Mouse (Mus musculus) embryonic facial prominence, embryonic 15.5 days (tissue): ENCODE results near the gene Insrr. TPM values are rescaled to one million over a fixed set of nuclear protein-coding genes. Genes with fewer than 3 reads are reported as not detected.
"Not testable (repeated sequence)": the region's sequence is repeated elsewhere in the genome, so short reads cannot be mapped to it uniquely, and the experiment has no call there.

Source experiments
- ATAC-seq: fragments of 200-750 bp; cut with Nextera tagmentation; 2 replicates; pipeline ENCODE4 v1.8.0; 2017; ENCODE audit warnings: low read depth, moderate TSS enrichment; ENCODE audit not compliant: insufficient number of reproducible peaks, low FRiP score, low TSS enrichment
- H3K27ac ChIP-seq: fragments of 300-500 bp; sonication (generic); replicated peaks from 2 replicates; pipeline ENCODE4 v1.5.1; 2015; ENCODE audit warnings: mild to moderate bottlenecking, inconsistent platforms
- H3K27me3 ChIP-seq: fragments of 300-500 bp; sonication (generic); 2 replicates; pipeline ENCODE4 v1.6.1; 2015; ENCODE audit warnings: inconsistent platforms
- H3K36me3 ChIP-seq: fragments of 300-500 bp; sonication (generic); 2 replicates; pipeline ENCODE4 v1.6.1; 2015; ENCODE audit warnings: mild to moderate bottlenecking, inconsistent platforms
- H3K4me1 ChIP-seq: fragments of 300-500 bp; sonication (generic); 2 replicates; pipeline ENCODE4 v1.6.1; 2015; ENCODE audit warnings: inconsistent platforms
- H3K4me2 ChIP-seq: fragments of 300-500 bp; sonication (generic); replicated peaks from 2 replicates; pipeline ENCODE4 v1.6.1; 2015; ENCODE audit warnings: mild to moderate bottlenecking, inconsistent platforms
- H3K4me3 ChIP-seq: fragments of 300-500 bp; sonication (generic); replicated peaks from 2 replicates; pipeline ENCODE4 v1.5.1; 2015; ENCODE audit warnings: mild to moderate bottlenecking, inconsistent platforms
- H3K9ac ChIP-seq: fragments of 300-500 bp; sonication (generic); 2 replicates; pipeline ENCODE4 v1.6.1; 2015; ENCODE audit warnings: inconsistent platforms
- H3K9me3 ChIP-seq: fragments of 300-500 bp; sonication (generic); replicated peaks from 2 replicates; pipeline ENCODE4 v1.6.1; 2016; ENCODE audit warnings: inconsistent platforms
- WGBS: fragments of 180-500 bp; shearing (Covaris S2); methylation state at CpG from one replicate; pipeline ENCODE4 v1.1.7; 2015; 5-methylcytosine and 5-hydroxymethylcytosine counted together
- polyA plus RNA-seq: library from polyadenylated mRNA; unstranded; fragments of >200 nt; fragmentation: Nextera tagmentation; extraction: Ambion mirVana; gene quantifications from 2 replicates; pipeline ENCODE4 v1.2.1, GENCODE M21; 2015

Gene Insrr
- polyA plus RNA-seq, 1 experiment from 2014 or later, result 0.47 TPM

GRCm38 (mm10) chr3:87857666-87858065, 60.9 kb downstream of the Insrr start:
- ATAC-seq, result no peak
- H3K4me1 ChIP-seq, result 0 out of 2 replicates have a peak, but pooled peaks cover 8% of the 10 kb centered on the region

GRCm38 (mm10) chr3:87859813-87860212, 63.1 kb downstream of the Insrr start:
- Histone ChIP-seq H3K36me3 (peaks cover 76% of the 10 kb centered on the region), H3K4me3 (no peak overlapping the region)

More at GRCm38 (mm10) chr3:87857666-87858065, 60.9 kb downstream of the Insrr start:
- Histone ChIP-seq H3K9ac (no peak overlapping the region), H3K27ac (no peak overlapping the region), H3K9me3 (no peaks in the 10 kb centered on the region), H3K36me3 (peaks cover 60% of the 10 kb centered on the region), H3K27me3 (no peaks in the 10 kb centered on the region), H3K4me2 (no peak overlapping the region), H3K4me3 (no peak overlapping the region)
- 56% methylated on average over 8 of the region's 8 CpGs for WGBS

GRCm38 (mm10) chr3:87864111-87864510, 67.4 kb downstream of the Insrr start:
- whole genome bisulfite sequencing, result 91% methylated on average over 4 of the region's 4 CpGs
- H3K4me2 ChIP-seq, H3K9ac ChIP-seq, H3K27ac ChIP-seq, H3K4me1 ChIP-seq, H3K27me3 ChIP-seq, ATAC-seq, H3K9me3 ChIP-seq, H3K4me3 ChIP-seq: not testable (repeated sequence)
- H3K36me3 ChIP-seq, result peaks cover 84% of the 10 kb centered on the region

More at GRCm38 (mm10) chr3:87859813-87860212, 63.1 kb downstream of the Insrr start:
- Histone ChIP-seq H3K4me2 (no peak overlapping the region), H3K27me3 (no peaks in the 10 kb centered on the region), H3K9me3 (no peaks in the 10 kb centered on the region), H3K4me1 (0 out of 2 replicates have a peak, but pooled peaks cover 5% of the 10 kb centered on the region), H3K27ac (no peak overlapping the region), H3K9ac (no peak overlapping the region)
- 22% methylated on average over 3 of the region's 3 CpGs for WGBS
- ATAC-seq, result no peak

Other genes starting within 250 kb of the Insrr start
- gene Arhgef11, start 179.4 kb upstream of the Insrr start, polyA plus RNA-seq, result 16.4 and 18.3 TPM in 2 replicates
- 3.3 and 5.4 TPM in 2 replicates for gene Lrrc71, start 48.3 kb upstream of the Insrr start, polyA plus RNA-seq
- 4.2 and 4.9 TPM in 2 replicates for gene Ntrk1, start 1.8 kb upstream of the Insrr start, polyA plus RNA-seq
- gene Pear1, start 27.4 kb downstream of the Insrr start, polyA plus RNA-seq, result 24.4 and 27.4 TPM in 2 replicates
- gene Sh2d2a, start 49.8 kb downstream of the Insrr start, polyA plus RNA-seq, result 0.07 and 0.12 TPM in 2 replicates
- gene Prcc, start 88.7 kb downstream of the Insrr start, polyA plus RNA-seq, result 16.4 and 16.5 TPM in 2 replicates
- gene Hdgf, start 109.4 kb downstream of the Insrr start, polyA plus RNA-seq, result 240 and 246 TPM in 2 replicates
- 75.4 and 78.9 TPM in 2 replicates for gene Mrpl24, start 122.6 kb downstream of the Insrr start, polyA plus RNA-seq
- gene Isg20l2, start 133.4 kb downstream of the Insrr start, polyA plus RNA-seq, result 54.5 and 56.2 TPM in 2 replicates
- 19.8 and 22.4 TPM in 2 replicates for gene Rrnad1, start 133.8 kb downstream of the Insrr start, polyA plus RNA-seq
- 200 and 206 TPM in 2 replicates for gene Crabp2, start 151.7 kb downstream of the Insrr start, polyA plus RNA-seq
- 41.9 and 57.3 TPM in 2 replicates for gene Nes, start 174.1 kb downstream of the Insrr start, polyA plus RNA-seq
- gene Bcan, start 203.3 kb downstream of the Insrr start, polyA plus RNA-seq, result 0.38 and 0.61 TPM in 2 replicates
- 0.31 and 0.35 TPM in 2 replicates for gene Hapln2, start 230.6 kb downstream of the Insrr start, polyA plus RNA-seq
- 28.5 and 35.8 TPM in 2 replicates for gene Gpatch4, start 246.2 kb downstream of the Insrr start, polyA plus RNA-seq